Mouse (Mus musculus): Measurements from ENCODE around the gene Cnga4. TPM values are rescaled to one million over a fixed set of nuclear protein-coding genes. Genes with fewer than 3 reads are reported as not detected.

Gene Cnga4
- total and polyA plus RNA-seq, 3 experiments, result not detected

DNA sequence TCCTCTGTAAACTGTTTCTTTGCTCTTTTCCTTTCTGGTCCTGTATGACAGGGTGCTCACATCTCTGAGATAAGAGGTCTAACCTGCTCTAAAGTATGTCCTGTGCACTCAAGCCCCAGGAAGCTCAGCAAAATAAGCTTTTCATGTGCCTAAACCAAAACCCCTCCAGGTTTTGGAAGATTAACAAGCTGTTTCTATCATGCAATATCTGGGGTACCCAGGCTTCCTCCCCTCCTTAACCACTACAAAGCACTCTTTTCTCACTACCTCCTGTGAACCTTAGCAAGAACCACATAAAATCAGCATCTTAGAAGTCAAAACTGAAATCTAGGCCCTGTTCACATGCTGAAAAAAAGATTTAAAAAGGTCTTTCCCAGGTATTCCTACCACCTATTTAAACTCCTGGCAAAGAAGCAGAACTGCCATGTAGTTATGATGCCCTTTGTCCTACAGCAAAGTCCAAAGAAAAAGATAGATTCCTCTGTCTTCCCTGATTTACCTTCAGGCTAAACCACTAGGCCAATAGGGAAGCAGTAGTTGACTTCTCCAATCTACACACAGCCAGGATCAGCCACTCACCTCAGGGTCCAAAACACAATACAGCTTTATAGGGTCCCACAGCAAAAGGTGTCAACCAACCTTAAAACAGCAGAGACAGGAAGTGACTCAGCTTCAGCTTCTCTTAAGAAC is 9.1 kb upstream of the Cnga4 start:
- Histone ChIP-seq H3K27me3 (ENCODE audit: control insufficient read depth in 1 of 2, insufficient read depth in 2 of 2, low read length in 2 of 2) (no peaks in the 10 kb centered on the region), H3K9ac (ENCODE audit: control insufficient read depth, low read depth, low read length, poor library complexity, severe bottlenecking) (no peak overlapping the region), H3K9me3 (replicated peaks; ENCODE audit: insufficient read depth, low read length) (no peaks in the 10 kb centered on the region), H3K79me2 (ENCODE audit: control insufficient read depth, insufficient read depth, low read length, poor library complexity) (no peaks in the 10 kb centered on the region; the same call in 1 of the 2 replicates), H3K27ac (ENCODE audit: control insufficient read depth, low read depth, low read length) (no peak overlapping the region), H3K4me3 (ENCODE audit: control insufficient read depth in 1 of 2, insufficient read depth in 1 of 2, low read depth in 2 of 2, low read length in 2 of 2) (no peak overlapping the region), H3K4me1 (ENCODE audit: control insufficient read depth in 1 of 2, insufficient read depth in 2 of 2, low read length in 2 of 2) (peaks cover 0 to 11% of the 10 kb centered on the region in 2 experiments; a peak in 2 of 4 replicates), H3K36me3 (ENCODE audit: control insufficient read depth in 1 of 2, insufficient read depth in 2 of 2, low read length in 2 of 2) (peaks cover 0 to 23% of the 10 kb centered on the region in 2 experiments; a peak in 3 of 4 replicates)
- TF ChIP-seq ELF1 (IDR thresholded peaks at IDR 0.05; ENCODE audit: low read depth, low read length), result no peak
- TF ChIP-seq MAX (IDR thresholded peaks at IDR 0.05; ENCODE audit: low read length), result no peak
- peak; percentile 23 for DNase-seq (ENCODE audit: low read depth, low spot score)

DNA sequence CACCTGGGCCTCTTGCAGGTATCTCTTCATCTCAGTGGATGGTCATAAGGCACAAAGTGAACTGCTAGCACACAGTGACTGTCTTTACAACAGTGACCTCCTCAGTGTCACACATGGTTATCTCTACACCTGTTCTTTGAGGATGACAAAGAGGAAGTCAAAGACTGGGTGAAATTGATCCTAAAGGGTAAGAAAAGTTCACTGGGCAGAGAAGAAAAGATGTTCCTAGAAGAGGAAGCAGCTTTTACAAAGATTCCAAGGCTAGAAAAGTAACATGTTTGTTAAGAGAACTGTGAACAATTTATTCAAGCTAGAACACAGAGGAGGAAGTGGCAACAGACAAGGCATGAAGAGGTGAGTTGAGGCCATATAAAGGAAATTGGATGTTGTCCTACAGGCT is 8.2 kb upstream of the Cnga4 start:
- no peaks in the 10 kb centered on the region for H3K27me3 ChIP-seq (ENCODE audit: control insufficient read depth in 1 of 2, insufficient read depth in 2 of 2, low read length in 2 of 2)
- H3K4me1 ChIP-seq (ENCODE audit: control insufficient read depth in 1 of 2, insufficient read depth in 2 of 2, low read length in 2 of 2), result peaks cover 0 to 11% of the 10 kb centered on the region in 2 experiments; a peak in 2 of 4 replicates
- H3K27ac ChIP-seq (ENCODE audit: control insufficient read depth, low read depth, low read length), result no peak overlapping the region
- H3K4me3 ChIP-seq (ENCODE audit: control insufficient read depth in 1 of 2, insufficient read depth in 1 of 2, low read depth in 2 of 2, low read length in 2 of 2), result no peak overlapping the region
- peak; percentile 51 for DNase-seq (ENCODE audit: low read depth, low spot score)
- no peaks in the 10 kb centered on the region for H3K9me3 ChIP-seq (replicated peaks; ENCODE audit: insufficient read depth, low read length)
- peaks cover 0 to 23% of the 10 kb centered on the region in 2 experiments; a peak in 3 of 4 replicates for H3K36me3 ChIP-seq (ENCODE audit: control insufficient read depth in 1 of 2, insufficient read depth in 2 of 2, low read length in 2 of 2)
- H3K79me2 ChIP-seq (ENCODE audit: control insufficient read depth, insufficient read depth, low read length, poor library complexity), result no peaks in the 10 kb centered on the region; the same call in 1 of the 2 replicates
- H3K9ac ChIP-seq (ENCODE audit: control insufficient read depth, low read depth, low read length, poor library complexity, severe bottlenecking), result no peak overlapping the region
- TF ChIP-seq RCOR1 (IDR thresholded peaks at IDR 0.05; ENCODE audit: low read depth, low read length) (no peak), EP300 (IDR thresholded peaks at IDR 0.05; ENCODE audit: low read depth in 1 of 2, low read length in 2 of 2) (peak; percentile 28 to 44; a peak in 2 of 4 replicates), TAL1 (IDR thresholded peaks at IDR 0.05; ENCODE audit: low read length) (0 out of 2 replicates have a peak, but pooled peaks have one; percentile 11), ZNF384 (IDR thresholded peaks at IDR 0.05; ENCODE audit: low read depth, low read length) (no peak), TBP (IDR thresholded peaks at IDR 0.05; ENCODE audit: low read depth, low read length) (no peak), ETS1 (IDR thresholded peaks at IDR 0.05; ENCODE audit: low read depth, low read length) (0 out of 2 replicates have a peak, but pooled peaks have one; percentile 16), KAT2A (conservative IDR thresholded peaks at IDR 0.05; ENCODE audit: low read depth, low read length) (no peak)

DNA sequence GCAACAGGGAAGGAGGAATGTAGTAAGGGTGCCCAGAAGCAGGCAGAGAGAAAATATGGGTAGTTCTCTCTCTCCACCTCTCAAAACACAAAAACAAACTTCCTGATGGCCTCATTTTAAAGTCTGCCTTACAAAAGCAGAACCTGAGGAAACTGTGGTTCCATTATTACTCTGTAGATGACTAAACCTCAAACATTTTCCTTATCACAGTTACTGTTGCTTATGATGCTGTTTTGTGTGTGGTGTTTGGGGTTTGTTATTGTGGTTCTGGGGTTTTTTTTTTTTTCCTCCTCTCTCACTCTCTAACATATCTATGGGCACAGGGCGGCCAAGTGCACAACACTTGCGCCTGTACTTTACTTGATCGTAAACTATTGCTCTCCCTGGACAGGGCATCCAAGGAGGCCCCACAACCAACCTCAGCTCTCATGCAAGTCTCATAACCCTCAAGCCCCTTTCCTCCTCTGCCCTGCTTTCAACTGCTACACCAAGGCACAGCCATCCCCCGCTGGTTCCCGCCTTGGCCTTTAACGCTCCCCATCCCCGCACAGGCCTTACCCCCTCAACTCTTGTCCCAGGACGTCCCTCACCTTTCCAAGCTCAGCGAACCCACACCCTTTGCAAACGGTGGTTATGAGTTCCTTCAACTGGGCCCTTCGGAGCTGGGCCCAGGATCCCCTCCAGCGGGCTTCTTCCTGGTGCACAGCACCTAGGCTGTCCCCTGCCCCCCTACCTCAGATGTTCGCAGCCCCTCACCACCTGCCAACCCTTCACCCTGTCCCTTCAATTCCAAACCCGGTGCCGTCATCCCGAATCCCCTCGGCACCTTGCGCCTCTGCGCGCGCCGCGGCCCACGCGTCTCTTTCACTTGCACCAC is 5.1 kb upstream of the Cnga4 start:
- H3K79me2 ChIP-seq (ENCODE audit: control insufficient read depth, insufficient read depth, low read length, poor library complexity), result no peaks in the 10 kb centered on the region; the same call in 1 of the 2 replicates
- no peaks in the 10 kb centered on the region for H3K27me3 ChIP-seq (ENCODE audit: control insufficient read depth in 1 of 2, insufficient read depth in 2 of 2, low read length in 2 of 2)
- H3K27ac ChIP-seq (ENCODE audit: control insufficient read depth, low read depth, low read length), result peak overlapping the region; percentile 58
- no peaks in the 10 kb centered on the region for H3K9me3 ChIP-seq (replicated peaks; ENCODE audit: insufficient read depth, low read length)
- peaks cover 0 to 11% of the 10 kb centered on the region in 2 experiments; a peak in 2 of 4 replicates for H3K4me1 ChIP-seq (ENCODE audit: control insufficient read depth in 1 of 2, insufficient read depth in 2 of 2, low read length in 2 of 2)
- peaks cover 0 to 23% of the 10 kb centered on the region in 2 experiments; a peak in 2 of 4 replicates for H3K36me3 ChIP-seq (ENCODE audit: control insufficient read depth in 1 of 2, insufficient read depth in 2 of 2, low read length in 2 of 2)
- H3K4me3 ChIP-seq (ENCODE audit: control insufficient read depth in 1 of 2, insufficient read depth in 1 of 2, low read depth in 2 of 2, low read length in 2 of 2), result peak overlapping the region; percentile 77 to 88
- DNase-seq (ENCODE audit: low read depth, low spot score), result peak; percentile 82
- H3K9ac ChIP-seq (ENCODE audit: control insufficient read depth, low read depth, low read length, poor library complexity, severe bottlenecking), result peak overlapping the region; percentile 78
- TF ChIP-seq ETS1 (IDR thresholded peaks at IDR 0.05; ENCODE audit: low read depth, low read length) (peak; percentile 82), MYC (IDR thresholded peaks at IDR 0.05; ENCODE audit: low read depth, low read length) (peak; percentile 72; the same call in 1 of the 2 replicates), CHD2 (IDR thresholded peaks at IDR 0.05; ENCODE audit: low read length) (no peak), MAX (IDR thresholded peaks at IDR 0.05; ENCODE audit: low read length) (0 out of 2 replicates have a peak, but pooled peaks have one; percentile 9), POLR2A (IDR thresholded peaks at IDR 0.05; ENCODE audit: control insufficient read depth in 1 of 2, insufficient read depth in 1 of 2, low read depth in 1 of 2, low read length in 2 of 2, poor library complexity in 1 of 2) (peak in 1 of 2 experiments; percentile 72; a peak in 2 of 4 replicates), NRF1 (IDR thresholded peaks at IDR 0.05; ENCODE audit: insufficient read depth, low read depth, low read length, poor library complexity, severe bottlenecking) (no peak), RCOR1 (IDR thresholded peaks at IDR 0.05; ENCODE audit: low read depth, low read length) (peak; percentile 70), ELF1 (IDR thresholded peaks at IDR 0.05; ENCODE audit: low read depth, low read length) (no peak), POLR2AphosphoS2 (IDR thresholded peaks at IDR 0.05; ENCODE audit: low read length) (no peak), GATA1 (IDR thresholded peaks at IDR 0.05; ENCODE audit: low read depth, low read length) (0 out of 2 replicates have a peak, but pooled peaks have one; percentile 55), EP300 (IDR thresholded peaks at IDR 0.05; ENCODE audit: low read depth in 1 of 2, low read length in 2 of 2) (peak; percentile 43 to 50; a peak in 2 of 4 replicates), ZKSCAN1 (IDR thresholded peaks at IDR 0.05; ENCODE audit: low read depth, low read length) (no peak), E2F4 (IDR thresholded peaks at IDR 0.05; ENCODE audit: borderline replicate concordance, low read depth, low read length) (no peak), HCFC1 (IDR thresholded peaks at IDR 0.05; ENCODE audit: low read depth, low read length) (0 out of 2 replicates have a peak, but pooled peaks have one; percentile 33), USF1 (IDR thresholded peaks at IDR 0.05; ENCODE audit: low read depth, low read length) (no peak), NELFE (IDR thresholded peaks at IDR 0.05; ENCODE audit: low read depth, low read length) (peak; percentile 47), SIN3A (IDR thresholded peaks at IDR 0.05; ENCODE audit: low read length) (peak; percentile 71), TBP (IDR thresholded peaks at IDR 0.05; ENCODE audit: low read depth, low read length) (peak; percentile 65)

Measured in MEL (cell line).